Mouse (Mus musculus) ES-E14 (cell line): Measurements from ENCODE around the gene Cenph. TPM values are rescaled to one million over a fixed set of nuclear protein-coding genes. Genes with fewer than 3 reads are reported as not detected.
A peak's percentile ranks its signal among the peaks of the same experiment; 100 is the strongest.

ENCODE experiments used
- DNase-seq: peaks from one replicate; pipeline ENCODE4 v3.0.0-alpha.2; 2013; ENCODE audit warnings: low read depth, low spot score
- H3K27ac ChIP-seq: 2 replicates; pipeline ENCODE4 v1.5.1; 2012; ENCODE audit warnings: low read depth, mild to moderate bottlenecking, low read length, moderate library complexity, mixed read lengths; ENCODE audit not compliant: poor library complexity, insufficient read depth, severe bottlenecking
- H3K36me3 ChIP-seq: 2 replicates; pipeline ENCODE4 v1.6.1; 2012; ENCODE audit warnings: mild to moderate bottlenecking, low read length, moderate library complexity, mixed read lengths; ENCODE audit not compliant: control insufficient read depth, poor library complexity, insufficient read depth, severe bottlenecking
- H3K4me1 ChIP-seq, 2 experiments: fragments of 150-350 bp in 1 of 2; sonication (generic) in 1 of 2; 2 replicates each; pipeline ENCODE4 v1.6.1; 2012; ENCODE audit warnings: low read length in 2 of 2, mild to moderate bottlenecking in 1 of 2, mixed read lengths in 1 of 2; ENCODE audit not compliant: control insufficient read depth in 2 of 2, insufficient read depth in 2 of 2, poor library complexity in 1 of 2
- H3K4me3 ChIP-seq, 2 experiments: fragments of 150-350 bp in 1 of 2; sonication (generic) in 1 of 2; 2 replicates each; pipeline ENCODE4 v1.5.1; 2012; ENCODE audit warnings: low read length in 2 of 2, low read depth in 1 of 2, mild to moderate bottlenecking in 1 of 2, mixed read lengths in 1 of 2; ENCODE audit not compliant: insufficient read depth in 1 of 2, poor library complexity in 1 of 2, severe bottlenecking in 1 of 2
- H3K9ac ChIP-seq: 2 replicates; pipeline ENCODE4 v1.6.1; 2012; ENCODE audit warnings: low read depth, mild to moderate bottlenecking, low read length, mixed read lengths; ENCODE audit not compliant: poor library complexity, insufficient read depth, severe bottlenecking
- H3K9me3 ChIP-seq: fragments of 150-350 bp; sonication (generic); 2 replicates; pipeline ENCODE4 v1.6.1; 2012; ENCODE audit warnings: low read depth, mild to moderate bottlenecking, low read length; ENCODE audit not compliant: control insufficient read depth, insufficient read depth
- CHD2 ChIP-seq: IDR thresholded peaks from 2 replicates; pipeline ENCODE4 v1.6.1; 2014; ENCODE audit warnings: mild to moderate bottlenecking, low read depth, low read length, inconsistent platforms
- HCFC1 ChIP-seq: IDR thresholded peaks from 2 replicates; pipeline ENCODE4 v1.6.1; 2012; ENCODE audit warnings: low read length, inconsistent platforms, borderline replicate concordance; ENCODE audit not compliant: insufficient read depth
- MAFK ChIP-seq: IDR thresholded peaks from 2 replicates; pipeline ENCODE4 v1.6.1; 2014; ENCODE audit warnings: mild to moderate bottlenecking, low read depth, low read length, inconsistent platforms; ENCODE audit not compliant: insufficient read depth
- ZC3H11A ChIP-seq: IDR thresholded peaks from 2 replicates; pipeline ENCODE4 v1.6.1; 2012; ENCODE audit warnings: low read depth, mild to moderate bottlenecking, inconsistent platforms, low read length, borderline replicate concordance
- ZNF384 ChIP-seq: IDR thresholded peaks from 2 replicates; pipeline ENCODE4 v1.6.1; 2012; ENCODE audit warnings: low read depth, low read length, inconsistent platforms
- in situ Hi-C, 2 experiments: fragments of 600-800 bp; cut with MboI; formaldehyde crosslinking; loops; one replicate each; pipeline ENCODE4 v1.15.1; 2025; ENCODE audit warnings: low sequenced_read_pairs in 2 of 2, inconsistent platforms in 1 of 2; ENCODE audit not compliant: unreplicated experiment in 2 of 2
- total RNA-seq: library from RNA; depleted of rRNA; stranded (reverse); fragments of 300-350 nt; gene quantifications from 2 replicates; pipeline ENCODE4 v1.2.3, GENCODE M21; 2012

Cenph gene
- total RNA-seq, 1 experiment = 39.9 TPM

DNA sequence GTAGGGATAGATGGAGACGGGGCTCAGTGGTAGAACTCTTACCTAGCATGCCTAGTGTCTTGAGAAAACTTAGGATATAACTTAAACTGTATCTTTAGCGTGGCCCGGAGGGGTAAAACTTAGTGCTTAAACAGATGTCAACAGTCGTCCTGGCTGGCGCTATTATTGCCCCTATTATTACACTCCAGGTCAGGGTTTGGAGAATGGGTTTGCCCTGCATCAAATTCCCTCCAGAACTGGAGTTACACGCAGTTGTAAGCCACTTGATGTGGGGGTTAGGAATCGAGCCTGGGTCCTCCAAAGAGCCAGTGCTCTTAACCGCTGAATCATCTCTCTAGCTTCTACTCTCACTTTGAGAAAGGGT is 339 bp upstream of the Cenph start:
- H3K9ac ChIP-seq = no peak overlapping the region
- H3K4me3 ChIP-seq = peak overlapping the region in 1 of 2 experiments; percentile 92; a peak in 1 of 4 replicates
- H3K4me1 ChIP-seq = no peaks in the 10 kb centered on the region
- H3K27ac ChIP-seq = no peak overlapping the region
- in situ Hi-C loops = no loop called here
- peaks cover 27% of the 10 kb centered on the region for H3K36me3 ChIP-seq
- no peak for DNase-seq
- TF ChIP-seq CHD2 (no peak), MAFK (no peak), ZC3H11A (no peak), HCFC1 (no peak), ZNF384 (no peak)
- H3K9me3 ChIP-seq = no peaks in the 10 kb centered on the region

DNA sequence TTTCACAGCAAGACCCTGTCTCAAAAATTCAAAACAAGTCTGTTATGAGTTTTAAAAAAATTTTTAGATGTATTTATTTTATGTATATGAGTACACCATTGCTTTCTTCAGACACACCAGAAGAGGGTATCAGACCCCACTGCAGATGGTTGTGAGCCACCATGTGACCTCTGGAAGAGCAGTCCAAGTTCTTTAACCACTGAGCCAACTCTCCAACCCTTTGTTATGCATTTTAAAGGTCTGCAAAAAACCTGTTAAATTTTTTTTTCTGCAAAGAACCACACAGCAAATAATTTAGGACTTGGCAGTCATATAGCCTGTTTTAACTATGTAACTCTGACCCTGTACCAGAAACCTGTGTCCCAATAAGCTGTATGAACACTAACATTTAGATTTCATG is 995 bp downstream of the Cenph start:
- no peaks in the 10 kb centered on the region for H3K9me3 ChIP-seq
- in situ Hi-C loops = no loop called here
- no peak for DNase-seq
- H3K36me3 ChIP-seq = peaks cover 18% of the 10 kb centered on the region
- TF ChIP-seq ZNF384 (no peak), HCFC1 (no peak), CHD2 (no peak), MAFK (no peak), ZC3H11A (no peak)
- H3K4me3 ChIP-seq = peak overlapping the region; percentile 91 to 92
- no peaks in the 10 kb centered on the region for H3K4me1 ChIP-seq
- H3K27ac ChIP-seq = no peak overlapping the region
- peak overlapping the region; percentile 93; the same call in 1 of the 2 replicates for H3K9ac ChIP-seq

DNA sequence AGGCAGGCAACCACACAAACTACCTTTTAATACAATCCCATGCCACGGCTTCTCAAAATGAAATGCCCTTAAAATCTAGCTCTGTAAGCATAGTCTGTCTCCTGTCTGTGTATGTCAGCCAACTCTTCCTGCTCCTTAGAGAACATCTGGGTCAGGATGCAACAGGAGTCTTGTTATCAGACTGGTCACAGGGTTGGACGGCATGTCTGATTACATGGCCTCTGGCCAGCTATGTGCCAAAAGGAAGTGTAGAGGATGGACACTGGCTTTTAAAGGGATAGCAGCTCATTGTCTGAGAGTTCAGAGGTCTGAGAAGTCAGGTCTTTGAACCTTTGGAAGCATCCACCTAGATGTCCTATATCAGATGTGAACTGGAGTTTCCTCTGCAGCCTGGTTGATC is 20.4 kb downstream of the Cenph start:
- Histone ChIP-seq H3K4me1 (no peaks in the 10 kb centered on the region), H3K36me3 (peaks cover 5% of the 10 kb centered on the region; the same call in 1 of the 2 replicates), H3K4me3 (no peak overlapping the region), H3K27ac (no peak overlapping the region), H3K9me3 (no peaks in the 10 kb centered on the region), H3K9ac (no peak overlapping the region)
- in situ Hi-C loops = no loop called here
- DNase-seq = no peak
- TF ChIP-seq ZNF384 (no peak), MAFK (no peak), ZC3H11A (no peak), CHD2 (no peak), HCFC1 (no peak)

DNA sequence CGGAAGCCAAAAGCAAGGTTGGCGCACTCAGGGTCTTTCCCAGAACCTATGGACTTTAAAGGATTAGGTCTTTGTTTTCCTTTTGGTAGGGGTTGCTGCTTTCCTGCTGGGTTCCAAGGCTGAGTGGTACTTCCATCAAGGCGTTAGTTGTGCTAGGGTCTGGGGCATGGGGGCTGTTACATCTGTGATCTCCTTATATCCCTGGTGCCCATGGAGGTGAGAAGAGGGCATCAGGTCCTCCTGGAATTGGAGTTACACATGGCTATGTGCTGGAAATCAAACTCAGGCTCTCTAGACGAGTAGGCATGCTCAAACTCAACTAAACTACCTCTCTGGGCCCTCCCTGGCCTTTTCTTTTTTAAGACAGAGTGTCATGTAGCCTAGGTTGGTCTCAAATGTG is 21.5 kb downstream of the Cenph start:
- no peaks in the 10 kb centered on the region for H3K4me1 ChIP-seq
- H3K27ac ChIP-seq = no peak overlapping the region
- H3K4me3 ChIP-seq = no peak overlapping the region
- H3K9ac ChIP-seq = no peak overlapping the region
- no peak for TF ChIP-seq HCFC1
- DNase-seq = no peak
- no peaks in the 10 kb centered on the region for H3K36me3 ChIP-seq
- no peaks in the 10 kb centered on the region for H3K9me3 ChIP-seq
- in situ Hi-C loops = no loop called here

DNA sequence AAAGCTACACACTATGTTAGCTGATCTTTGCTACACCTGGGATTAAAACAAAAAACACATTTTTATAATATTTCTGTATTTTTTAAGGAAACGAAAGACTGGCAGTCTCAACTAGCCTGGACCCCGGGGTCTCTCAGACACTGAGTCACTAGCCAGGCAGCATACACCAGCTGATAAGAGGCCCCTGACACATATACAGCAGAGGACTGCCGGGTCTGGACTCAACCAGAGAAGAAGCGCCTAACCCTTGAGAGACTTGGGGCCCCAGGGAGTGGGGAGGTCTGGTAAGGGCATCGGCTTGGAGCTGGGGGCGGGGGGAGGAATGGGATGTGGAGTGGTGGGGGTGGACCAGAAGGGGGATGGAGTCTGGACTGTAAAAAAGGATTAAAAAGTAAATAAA is 22.7 kb downstream of the Cenph start:
- in situ Hi-C loops = no loop called here
- Histone ChIP-seq H3K4me1 (no peaks in the 10 kb centered on the region), H3K9me3 (no peaks in the 10 kb centered on the region), H3K36me3 (no peaks in the 10 kb centered on the region), H3K27ac (no peak overlapping the region), H3K4me3 (no peak overlapping the region), H3K9ac (no peak overlapping the region)
- DNase-seq = no peak
- TF ChIP-seq CHD2 = no peak
- no peak for TF ChIP-seq MAFK
- TF ChIP-seq ZC3H11A = no peak
